Mouse (Mus musculus): ENCODE data around the gene Gm49601.

The Gm49601 gene

GRCm38 (mm10) chr16:18608226-18608625, 18.0 kb downstream of the Gm49601 start:
- no peak for DNase-seq (ENCODE audit: low spot score)

DNA sequence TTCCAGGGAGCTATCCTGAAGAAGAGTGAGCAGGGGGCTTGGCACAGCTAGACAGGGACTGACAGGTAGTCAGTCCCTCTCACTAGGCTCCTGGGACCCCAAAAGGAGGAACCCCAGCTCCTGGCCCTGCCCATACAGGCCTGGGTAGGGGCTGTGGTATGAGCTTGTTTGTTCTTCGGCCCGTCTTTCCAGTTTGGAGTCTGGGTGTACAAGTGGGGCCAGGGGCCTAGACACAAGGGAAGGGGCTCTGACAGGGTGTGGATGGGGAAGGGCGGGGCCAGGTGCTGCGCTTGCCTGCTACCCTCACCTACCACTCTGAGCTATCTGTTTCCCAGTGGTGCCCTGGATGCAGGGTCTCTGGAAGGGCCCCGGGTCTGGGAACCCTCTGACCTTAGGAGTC, 20.5 kb downstream of the Gm49601 start:
- no peak for DNase-seq (ENCODE audit: low spot score)

GRCm38 (mm10) chr16:18604267-18604701, 21.9 kb downstream of the Gm49601 start:
- no peak for DNase-seq (ENCODE audit: low spot score)

DNA sequence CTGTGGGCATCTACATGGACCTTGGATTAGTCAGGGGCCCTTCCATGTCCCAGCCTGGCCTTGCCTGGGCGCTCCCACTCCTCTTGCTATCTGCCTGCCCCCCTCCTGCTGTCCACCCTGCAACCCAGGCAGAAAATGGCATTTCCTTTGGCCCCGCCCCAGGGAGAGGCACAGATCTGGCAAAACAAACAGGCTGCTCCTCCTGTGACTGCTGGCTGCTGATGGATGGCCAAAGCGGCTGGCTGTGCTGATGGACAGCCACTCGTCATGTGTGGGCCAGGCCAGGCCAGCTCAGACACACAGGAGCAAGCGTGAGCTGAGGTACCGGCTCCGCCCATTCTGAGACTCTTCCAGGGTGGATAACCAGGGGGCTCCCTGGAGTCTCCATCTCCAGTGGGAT, 24.8 kb downstream of the Gm49601 start:
- DNase-seq (ENCODE audit: low spot score), result no peak

DNA sequence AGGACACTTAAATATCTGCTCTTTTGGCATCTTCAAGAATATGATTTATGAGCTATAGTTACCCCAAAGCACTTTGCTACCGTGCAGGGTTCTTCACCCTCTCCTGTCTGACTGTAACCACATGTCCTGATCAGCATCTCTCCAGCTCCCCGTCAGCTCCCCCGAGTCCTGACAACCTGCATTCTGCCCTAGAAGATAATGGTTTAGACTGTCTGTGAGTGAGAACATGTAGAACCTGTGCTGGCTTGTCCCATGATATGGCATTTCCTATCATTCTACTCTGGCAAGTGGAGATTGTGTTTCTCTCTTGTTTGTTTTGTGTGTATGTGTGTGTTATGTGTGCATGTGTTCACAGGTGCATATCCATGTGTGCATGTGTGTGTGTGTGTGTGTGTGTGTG, 28.2 kb downstream of the Gm49601 start:
- no peak for DNase-seq (ENCODE audit: low spot score)

DNA sequence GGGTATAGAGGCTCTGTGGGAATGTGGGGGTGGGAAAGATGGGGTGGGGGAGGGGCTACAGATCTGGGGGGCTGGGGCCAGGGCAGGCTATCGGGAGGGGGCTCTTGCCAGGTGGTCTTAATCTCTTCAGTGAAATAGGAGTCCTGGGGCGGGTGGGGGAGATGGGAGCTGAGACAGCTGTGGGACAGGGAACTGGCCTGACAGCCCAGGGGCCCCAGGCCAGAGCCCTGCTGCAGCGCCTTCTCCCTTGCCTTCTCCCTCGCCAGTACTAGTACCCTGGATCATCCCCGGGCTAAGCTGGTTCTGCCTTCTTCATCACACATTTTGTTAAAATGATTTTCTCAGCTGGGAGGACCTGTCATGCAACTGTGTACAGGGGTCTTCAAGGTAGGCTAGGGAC, 30.0 kb downstream of the Gm49601 start:
- DNase-seq (ENCODE audit: low spot score), result no peak

- DNase-seq (ENCODE audit: low spot score), result no peak
Measured at GRCm38 (mm10) chr16:18593930-18594329, 32.3 kb downstream of the Gm49601 start.

- no peak for DNase-seq (ENCODE audit: low spot score)
Measured at GRCm38 (mm10) chr16:18591047-18592018, 34.9 kb downstream of the Gm49601 start.

GRCm38 (mm10) chr16:18589804-18590790, 36.1 kb downstream of the Gm49601 start, which contains the start of gene Tbx1:
Gene Tbx1, minus strand, starts transcription at chr16:18590671.
- no peak for DNase-seq (ENCODE audit: low spot score)

- DNase-seq (ENCODE audit: low spot score), result no peak
Measured at GRCm38 (mm10) chr16:18589080-18589621, 37.1 kb downstream of the Gm49601 start.

DNA sequence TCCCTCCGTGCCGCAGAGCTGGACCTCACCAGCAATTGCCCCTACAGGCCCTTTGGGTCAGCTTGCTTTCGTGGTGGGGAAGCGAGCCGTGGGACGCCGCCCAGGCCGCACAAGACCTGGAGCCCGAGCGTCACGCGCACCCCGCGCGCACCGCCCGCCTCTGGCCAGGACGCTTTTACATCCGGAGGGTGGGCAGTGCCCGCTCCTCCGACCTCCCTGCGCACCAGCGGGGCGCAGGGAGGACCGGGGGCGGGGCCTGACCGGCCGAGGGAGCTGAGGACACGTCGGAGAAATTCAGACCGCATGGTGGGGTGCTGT, 37.5 kb downstream of the Gm49601 start:
- DNase-seq (ENCODE audit: low spot score), result no peak

DNA sequence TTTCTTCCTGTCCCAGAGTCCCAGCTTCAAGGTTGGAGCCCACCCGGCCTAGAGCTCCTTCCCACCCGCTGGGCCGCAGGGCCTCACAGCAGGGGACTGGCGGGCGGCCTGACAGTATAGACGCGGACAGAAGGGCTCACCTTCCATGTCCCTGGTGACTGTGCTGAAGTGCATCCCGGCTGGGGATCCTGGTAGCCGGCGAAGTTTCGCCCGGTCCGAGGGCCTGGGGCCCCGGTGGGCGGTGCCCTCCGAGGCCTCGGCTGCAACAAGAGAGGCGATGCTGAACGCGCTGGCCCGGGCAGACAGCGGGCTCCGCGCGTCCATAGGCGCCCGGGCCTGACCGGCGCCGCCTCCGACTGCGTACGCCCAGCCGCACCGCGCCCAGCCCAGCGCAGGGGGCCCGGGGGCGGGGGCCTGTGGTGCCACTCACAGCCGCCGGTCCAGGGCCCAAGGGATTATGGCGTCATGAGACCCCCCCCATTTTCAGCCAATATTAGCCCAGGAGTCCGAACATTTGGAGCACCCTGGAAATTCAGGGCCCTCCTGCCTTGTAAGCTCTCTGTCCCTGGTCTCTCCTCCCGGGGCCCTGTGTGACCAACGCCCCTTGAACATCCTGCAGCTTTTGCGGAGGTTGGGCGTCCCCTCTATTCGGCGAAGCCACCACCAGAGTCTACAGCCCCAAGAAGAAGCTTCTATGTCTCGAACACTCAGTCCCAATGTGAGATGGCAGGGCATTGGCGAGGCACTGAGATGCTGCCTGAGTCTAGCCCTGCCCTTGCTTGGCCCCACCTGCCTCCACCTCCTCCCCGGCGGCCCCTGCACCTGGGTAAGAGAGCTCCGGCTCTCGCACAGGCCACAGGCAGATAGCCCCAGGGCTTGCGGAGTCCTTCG, 38.1 kb downstream of the Gm49601 start:
- no peak for DNase-seq (ENCODE audit: low spot score)

DNA sequence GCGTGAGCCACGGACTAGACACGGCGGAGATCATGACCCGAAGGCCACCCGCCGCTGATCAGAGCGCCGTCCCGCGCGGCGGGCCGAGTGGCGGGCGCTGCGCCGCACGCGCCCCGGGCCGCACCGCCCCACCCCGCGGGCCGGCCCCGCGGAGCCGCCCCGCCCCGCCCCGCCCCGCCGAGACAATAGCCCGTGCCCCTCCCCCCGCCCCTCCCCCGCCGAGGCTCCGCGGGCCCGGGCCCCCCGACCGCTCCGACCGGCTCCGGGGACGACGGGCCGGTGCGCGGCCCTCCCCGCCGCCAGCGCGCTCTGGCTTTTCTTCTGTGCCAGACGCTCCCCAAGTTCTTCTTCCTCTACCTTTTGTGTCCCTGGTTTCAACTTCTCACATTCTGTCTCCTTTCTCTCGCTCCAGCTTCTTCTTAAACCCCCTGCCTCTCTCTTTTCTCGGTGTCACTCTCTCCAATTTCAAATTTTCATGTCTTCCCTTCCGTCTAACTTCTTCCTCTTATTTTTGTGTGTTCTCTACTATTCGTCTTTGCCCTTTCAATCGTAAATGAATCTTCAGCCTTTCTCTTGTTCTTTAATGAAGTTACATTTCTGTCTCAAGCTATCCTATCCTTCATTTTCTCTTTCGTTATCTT, 39.2 kb downstream of the Gm49601 start:
- no peak for DNase-seq (ENCODE audit: low spot score)

GRCm38 (mm10) chr16:18586076-18586905, 39.9 kb downstream of the Gm49601 start:
- DNase-seq (ENCODE audit: low spot score), result no peak

DNA sequence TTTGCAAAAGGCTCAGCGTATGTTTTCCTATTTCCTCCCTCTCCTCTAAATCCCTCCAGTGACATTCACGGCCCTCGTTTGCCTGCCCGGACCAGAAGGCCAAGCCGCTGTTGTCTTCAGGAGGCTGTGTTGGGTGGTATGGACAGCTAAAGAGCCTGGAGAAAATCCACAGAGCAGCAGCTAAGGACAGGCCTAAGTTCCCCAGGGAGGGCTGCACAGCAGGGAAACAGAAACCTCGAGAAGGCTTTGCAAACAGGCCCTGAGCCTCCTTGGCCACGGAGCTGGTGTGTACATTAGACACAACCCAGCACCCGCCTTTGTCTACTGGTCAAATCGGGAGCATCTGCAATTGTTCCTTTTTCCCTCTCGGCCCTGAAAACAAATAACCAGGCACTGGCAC, 40.6 kb downstream of the Gm49601 start:
- DNase-seq (ENCODE audit: low spot score), result no peak

GRCm38 (mm10) chr16:18584901-18585510, 41.2 kb downstream of the Gm49601 start:
- DNase-seq (ENCODE audit: low spot score), result no peak

GRCm38 (mm10) chr16:18583673-18584357, 42.4 kb downstream of the Gm49601 start:
- DNase-seq (ENCODE audit: low spot score), result no peak

DNA sequence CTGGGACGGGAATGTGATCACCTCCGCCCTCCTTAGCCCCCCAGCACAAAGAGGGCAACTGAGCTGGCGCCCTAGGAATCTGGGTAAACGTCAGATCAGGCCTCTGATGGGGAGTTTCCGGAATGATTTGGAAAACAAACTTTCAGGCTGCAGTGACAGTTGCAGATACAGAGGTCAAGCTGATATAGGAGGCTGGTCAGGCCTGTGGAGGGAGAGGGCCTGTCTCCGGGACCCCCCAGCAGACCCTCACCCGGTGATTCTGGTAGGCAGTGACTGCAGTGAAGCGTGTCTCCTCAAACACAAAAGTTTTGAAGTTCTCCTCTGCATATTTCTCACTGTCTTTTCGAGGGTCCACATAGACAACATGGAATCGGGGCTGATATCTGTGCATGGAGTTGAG, 43.1 kb downstream of the Gm49601 start:
- no peak for DNase-seq (ENCODE audit: low spot score)
